Mouse (Mus musculus) forebrain, embryonic 13.5 days (tissue): ENCODE data around the gene Plin1. TPM values are rescaled to one million over a fixed set of nuclear protein-coding genes. Genes with fewer than 3 reads are reported as not detected.

Experiments used
- ATAC-seq: fragments of 200-750 bp; cut with Nextera tagmentation; 2 replicates; pipeline ENCODE4 v1.8.0; 2017
- H3K27ac ChIP-seq: fragments of 300-500 bp; sonication (generic); 2 replicates; pipeline ENCODE4 v1.5.1; 2015; ENCODE audit warnings: inconsistent platforms, mild to moderate bottlenecking, moderate library complexity
- H3K27me3 ChIP-seq: fragments of 300-500 bp; sonication (generic); 2 replicates; pipeline ENCODE4 v1.6.1; 2015; ENCODE audit warnings: mild to moderate bottlenecking, inconsistent platforms
- H3K36me3 ChIP-seq: fragments of 300-500 bp; sonication (generic); 2 replicates; pipeline ENCODE4 v1.6.1; 2015; ENCODE audit warnings: mild to moderate bottlenecking, inconsistent platforms; ENCODE audit not compliant: poor library complexity, severe bottlenecking
- H3K4me1 ChIP-seq: fragments of 300-500 bp; sonication (generic); 2 replicates; pipeline ENCODE4 v1.6.1; 2015; ENCODE audit warnings: inconsistent platforms
- H3K4me2 ChIP-seq: fragments of 300-500 bp; sonication (generic); 2 replicates; pipeline ENCODE4 v1.6.1; 2015; ENCODE audit warnings: inconsistent platforms, mild to moderate bottlenecking, moderate library complexity
- H3K4me3 ChIP-seq: fragments of 300-500 bp; sonication (generic); 2 replicates; pipeline ENCODE4 v1.5.1; 2015; ENCODE audit warnings: mild to moderate bottlenecking, inconsistent platforms
- H3K9ac ChIP-seq: fragments of 300-500 bp; sonication (generic); 2 replicates; pipeline ENCODE4 v1.6.1; 2015; ENCODE audit warnings: mild to moderate bottlenecking, inconsistent platforms
- H3K9me3 ChIP-seq: fragments of 300-500 bp; sonication (generic); replicated peaks from 2 replicates; pipeline ENCODE4 v1.6.1; 2016; ENCODE audit warnings: inconsistent platforms
- WGBS: fragments of 180-500 bp; shearing (Covaris S2); methylation state at CpG from one replicate; pipeline ENCODE4 v1.1.7; 2015; 5-methylcytosine and 5-hydroxymethylcytosine counted together
- polyA plus RNA-seq: library from polyadenylated mRNA; unstranded; fragments of >200 nt; fragmentation: Nextera tagmentation; extraction: Ambion mirVana; gene quantifications from 2 replicates; pipeline ENCODE4 v1.2.1, GENCODE M21; 2015

The Plin1 gene
- polyA plus RNA-seq, result 0.21 TPM in 1 of 2 replicates, not detected in the other

DNA sequence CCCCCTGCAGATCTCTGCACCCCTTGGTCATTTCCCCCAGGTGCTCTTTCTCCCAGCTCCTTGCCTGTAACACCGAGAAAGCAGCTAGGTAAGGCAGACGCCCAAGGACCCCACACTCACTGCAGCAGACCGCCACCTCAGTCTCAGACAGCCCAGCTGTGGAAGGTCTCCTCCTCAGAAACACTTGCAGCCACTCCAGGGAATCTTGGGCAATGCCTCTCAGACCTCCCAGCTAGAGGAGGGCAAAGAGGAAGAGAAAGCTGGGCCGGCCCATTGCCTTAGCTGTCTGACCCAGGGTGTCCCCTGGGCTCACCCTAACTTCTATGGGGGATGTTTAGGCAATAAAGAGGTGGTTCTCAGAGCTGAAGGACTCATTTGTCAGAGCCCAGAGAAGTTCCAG lies at the start of gene Plin1:
Gene Plin1, minus strand, starts transcription at position 282 of the 400 bp plus-strand sequence.
- Histone ChIP-seq H3K27ac (no peak within 1 kb of the TSS), H3K27me3 (no peaks in the 10 kb centered on the region), H3K9me3 (no peaks in the 10 kb centered on the region), H3K4me3 (no peak within 1 kb of the TSS), H3K9ac (no peak within 1 kb of the TSS), H3K4me1 (no peaks in the 10 kb centered on the region), H3K4me2 (no peak within 1 kb of the TSS), H3K36me3 (peaks cover 21% of the 10 kb centered on the region)
- no peak for ATAC-seq
- WGBS, result 66% methylated on average over 4 of the region's 4 CpGs

DNA sequence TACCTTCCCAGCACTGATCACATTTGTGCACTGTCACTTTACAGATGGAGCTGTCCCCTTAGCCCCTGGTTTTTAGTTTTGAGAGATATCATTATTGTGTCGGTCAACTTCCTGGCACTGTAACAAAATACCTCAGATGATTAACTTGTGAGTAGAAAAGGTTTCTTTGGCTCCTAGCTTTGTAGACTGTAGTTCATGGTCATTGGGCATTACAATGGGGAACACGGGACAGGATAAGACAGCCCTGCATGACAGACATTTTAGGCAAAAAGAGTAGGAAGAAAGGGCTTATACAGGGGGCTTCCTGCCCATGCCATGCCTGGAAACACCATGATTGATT lies 49.8 kb upstream of the Plin1 start:
- H3K36me3 ChIP-seq, result no peaks in the 10 kb centered on the region
- no peaks in the 10 kb centered on the region for H3K9me3 ChIP-seq
- H3K9ac ChIP-seq, result no peak overlapping the region
- H3K27ac ChIP-seq, result no peak overlapping the region
- H3K27me3 ChIP-seq, result no peaks in the 10 kb centered on the region
- no peaks in the 10 kb centered on the region for H3K4me1 ChIP-seq
- no peak overlapping the region for H3K4me3 ChIP-seq
- WGBS, result 78% methylated on average over 2 of the region's 2 CpGs
- H3K4me2 ChIP-seq, result no peak overlapping the region
- no peak for ATAC-seq

DNA sequence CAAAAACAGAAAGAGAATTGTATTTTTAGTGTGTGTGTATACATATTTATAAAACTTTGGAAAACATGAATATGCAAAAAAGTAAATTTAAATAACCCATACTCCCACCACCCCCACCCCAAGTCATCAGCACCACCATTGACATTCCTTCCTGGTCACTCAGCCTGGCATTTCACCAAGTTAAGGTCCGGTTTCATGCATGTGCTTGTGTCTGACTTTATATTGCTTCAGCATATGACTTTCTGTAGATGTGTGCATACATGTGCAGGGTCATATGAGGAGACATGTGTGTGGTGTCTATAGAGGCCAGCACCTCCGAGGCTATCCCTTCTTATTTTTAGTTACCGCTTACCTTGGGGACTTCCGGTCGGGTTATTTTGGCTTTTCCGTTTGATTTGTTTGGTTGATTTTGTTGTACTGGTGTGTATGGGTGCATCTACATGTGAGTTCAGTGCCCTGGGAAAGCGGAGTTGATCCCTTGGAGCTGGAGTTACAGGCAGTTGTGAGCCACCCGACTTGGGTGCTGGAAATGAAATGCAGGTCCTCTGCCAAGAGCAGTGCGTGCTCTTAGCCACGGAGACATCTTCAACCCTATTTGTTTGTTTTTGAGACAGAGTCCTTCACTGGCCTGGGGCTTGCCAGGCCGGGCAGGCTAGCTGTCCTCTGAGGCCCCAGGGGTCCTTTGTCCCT lies 49.3 kb upstream of the Plin1 start:
- WGBS, result 81% methylated on average over 11 of the region's 11 CpGs

GRCm38 (mm10) chr7:79780647-79781626 lies 48.2 kb upstream of the Plin1 start:
- peak overlapping the region; percentile 41 for H3K4me2 ChIP-seq
- no peak overlapping the region for H3K4me3 ChIP-seq

More for the DNA sequence above, 49.3 kb upstream of the Plin1 start:
- Histone ChIP-seq H3K27me3 (no peaks in the 10 kb centered on the region), H3K4me1 (no peaks in the 10 kb centered on the region), H3K4me2 (no peak overlapping the region), H3K9me3 (no peaks in the 10 kb centered on the region), H3K27ac (no peak overlapping the region), H3K4me3 (no peak overlapping the region), H3K9ac (no peak overlapping the region), H3K36me3 (no peaks in the 10 kb centered on the region)
- ATAC-seq, result no peak

GRCm38 (mm10) chr7:79771561-79772512 lies 39.1 kb upstream of the Plin1 start:
- Histone ChIP-seq H3K9ac (no peak overlapping the region), H3K4me3 (no peak overlapping the region), H3K4me2 (no peak overlapping the region), H3K4me1 (no peaks in the 10 kb centered on the region), H3K36me3 (no peaks in the 10 kb centered on the region), H3K27ac (no peak overlapping the region), H3K9me3 (no peaks in the 10 kb centered on the region), H3K27me3 (no peaks in the 10 kb centered on the region)
- 45% methylated on average over 15 of the region's 15 CpGs for WGBS
- ATAC-seq, result no peak

More at GRCm38 (mm10) chr7:79780647-79781626, 48.2 kb upstream of the Plin1 start:
- no peak for ATAC-seq
- H3K36me3 ChIP-seq, result no peaks in the 10 kb centered on the region
- no peaks in the 10 kb centered on the region for H3K27me3 ChIP-seq
- 35% methylated on average over 16 of the region's 16 CpGs for WGBS
- no peak overlapping the region for H3K27ac ChIP-seq
- H3K9ac ChIP-seq, result 0 out of 2 replicates have a peak overlapping the region, but pooled peaks have one; percentile 22
- no peaks in the 10 kb centered on the region for H3K4me1 ChIP-seq
- no peaks in the 10 kb centered on the region for H3K9me3 ChIP-seq

DNA sequence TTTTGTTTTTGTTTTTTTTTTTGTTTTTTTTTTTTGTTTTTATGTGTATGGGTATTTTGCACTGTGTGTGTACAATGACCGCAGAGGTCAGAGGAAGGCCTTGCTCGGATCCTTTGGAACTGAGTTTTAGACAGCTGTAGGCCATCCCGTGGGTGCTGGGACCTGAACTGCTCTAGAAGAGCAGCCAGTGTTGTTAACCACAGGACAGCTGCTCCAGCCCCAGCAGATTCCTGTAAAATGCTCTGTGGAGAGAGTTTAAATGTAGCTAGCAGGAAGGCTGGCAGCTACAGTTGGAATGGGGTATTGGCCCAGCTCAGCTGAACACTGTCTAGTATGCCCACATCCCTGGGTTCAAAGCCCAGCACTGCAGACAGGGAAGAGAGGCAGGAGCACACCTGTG lies 37.0 kb upstream of the Plin1 start:
- 87% methylated on average over 3 of the region's 3 CpGs for WGBS
- no peak for ATAC-seq

DNA sequence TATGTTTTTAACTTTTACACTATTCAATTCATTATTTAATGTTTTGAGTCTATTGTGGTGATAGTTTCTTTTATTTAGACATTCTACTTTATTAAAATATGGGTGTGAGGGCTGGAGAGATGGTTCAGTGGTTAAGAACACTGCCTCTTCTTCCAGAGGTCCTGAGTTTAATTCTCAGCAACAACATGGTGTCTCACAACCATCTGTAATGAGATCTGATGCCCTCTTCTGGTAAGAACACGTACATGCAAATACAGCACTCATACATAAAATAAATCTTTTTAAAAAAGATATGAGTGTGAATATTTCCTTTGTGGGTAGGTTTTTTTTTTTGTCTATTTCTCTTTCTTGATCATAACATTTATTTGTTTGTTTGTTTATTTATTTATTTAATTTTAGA lies 33.3 kb upstream of the Plin1 start:
- Histone ChIP-seq H3K4me2 (no peak overlapping the region), H3K36me3 (no peaks in the 10 kb centered on the region), H3K27me3 (no peaks in the 10 kb centered on the region), H3K4me3 (no peak overlapping the region), H3K9me3 (no peaks in the 10 kb centered on the region), H3K4me1 (no peaks in the 10 kb centered on the region), H3K27ac (no peak overlapping the region), H3K9ac (no peak overlapping the region)
- ATAC-seq, result no peak
- WGBS, result 48% methylated on average over 1 of the region's 1 CpGs

More for the DNA sequence above, 37.0 kb upstream of the Plin1 start:
- no peaks in the 10 kb centered on the region for H3K36me3 ChIP-seq
- H3K9ac ChIP-seq, result no peak overlapping the region
- H3K27ac ChIP-seq, result no peak overlapping the region
- no peaks in the 10 kb centered on the region for H3K27me3 ChIP-seq
- H3K4me1 ChIP-seq, result no peaks in the 10 kb centered on the region
- no peaks in the 10 kb centered on the region for H3K9me3 ChIP-seq
- no peak overlapping the region for H3K4me2 ChIP-seq
- H3K4me3 ChIP-seq, result no peak overlapping the region

DNA sequence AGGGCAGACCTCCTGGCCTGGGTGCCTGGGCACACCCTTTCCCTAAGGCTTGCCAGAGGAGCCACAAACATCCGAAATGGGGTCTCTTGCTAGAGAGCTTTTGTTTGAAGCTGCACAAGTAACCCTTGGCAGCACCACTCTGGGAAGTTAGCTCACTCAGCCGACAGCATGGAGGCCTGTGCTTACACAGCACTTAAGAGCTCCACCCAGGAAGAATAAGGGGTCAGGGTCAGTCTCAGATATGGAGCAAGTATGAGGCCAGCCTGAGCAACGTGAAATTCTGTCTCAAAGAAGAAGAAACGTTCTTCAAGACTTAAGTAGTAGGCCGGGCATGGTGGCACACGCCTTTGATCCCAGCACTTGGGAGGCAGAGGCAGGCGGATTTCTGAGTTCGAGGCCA lies 29.4 kb upstream of the Plin1 start:
- Histone ChIP-seq H3K27me3 (no peaks in the 10 kb centered on the region), H3K4me1 (no peaks in the 10 kb centered on the region), H3K9ac (no peak overlapping the region), H3K9me3 (no peaks in the 10 kb centered on the region), H3K27ac (no peak overlapping the region), H3K4me3 (no peak overlapping the region), H3K4me2 (no peak overlapping the region), H3K36me3 (no peaks in the 10 kb centered on the region)
- ATAC-seq, result no peak
- 81% methylated on average over 8 of the region's 8 CpGs for WGBS

GRCm38 (mm10) chr7:79761124-79761876 lies 28.6 kb upstream of the Plin1 start:
- WGBS, result 81% methylated on average over 5 of the region's 5 CpGs
- Histone ChIP-seq H3K9me3 (no peaks in the 10 kb centered on the region), H3K36me3 (no peaks in the 10 kb centered on the region), H3K4me2 (no peak overlapping the region), H3K9ac (no peak overlapping the region), H3K27ac (no peak overlapping the region), H3K4me1 (no peaks in the 10 kb centered on the region), H3K4me3 (no peak overlapping the region), H3K27me3 (no peaks in the 10 kb centered on the region)
- no peak for ATAC-seq

DNA sequence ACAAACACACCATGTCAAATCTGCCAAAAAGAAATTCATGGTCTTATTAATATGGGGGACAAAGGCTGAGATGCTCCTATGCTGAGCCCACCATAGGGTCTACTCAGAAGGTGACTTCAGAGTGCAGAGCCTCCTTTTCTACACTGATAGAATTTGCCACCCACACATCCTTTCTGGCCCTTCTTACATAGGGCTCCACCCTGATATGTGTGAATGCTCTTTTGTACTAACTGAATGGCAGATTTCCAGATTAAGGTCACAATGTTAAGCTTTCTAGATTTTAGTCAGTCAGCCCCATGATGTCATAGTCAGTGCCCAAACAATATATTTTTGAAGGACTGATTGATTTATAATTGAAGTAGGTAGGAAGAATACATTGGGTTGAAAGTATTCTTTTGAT lies 27.1 kb upstream of the Plin1 start:
- ATAC-seq, result no peak
- Histone ChIP-seq H3K9ac (no peak overlapping the region), H3K4me1 (no peaks in the 10 kb centered on the region), H3K27ac (no peak overlapping the region), H3K4me3 (no peak overlapping the region), H3K4me2 (no peak overlapping the region), H3K36me3 (no peaks in the 10 kb centered on the region), H3K27me3 (no peaks in the 10 kb centered on the region), H3K9me3 (no peaks in the 10 kb centered on the region)

- no peak overlapping the region for H3K27ac ChIP-seq
- H3K4me2 ChIP-seq, result no peak overlapping the region
- H3K27me3 ChIP-seq, result no peaks in the 10 kb centered on the region
- WGBS, result 80% methylated on average over 6 of the region's 6 CpGs
- H3K4me3 ChIP-seq, result no peak overlapping the region
- no peak for ATAC-seq
- H3K4me1 ChIP-seq, result no peaks in the 10 kb centered on the region
- no peaks in the 10 kb centered on the region for H3K36me3 ChIP-seq
- H3K9me3 ChIP-seq, result no peaks in the 10 kb centered on the region
- H3K9ac ChIP-seq, result no peak overlapping the region
Measured at GRCm38 (mm10) chr7:79758176-79758575, 25.5 kb upstream of the Plin1 start.
